Mouse (Mus musculus) stomach, embryonic 15.5 days (tissue): ENCODE measurements around the gene Cckbr. TPM values are rescaled to one million over a fixed set of nuclear protein-coding genes. Genes with fewer than 3 reads are reported as not detected.
A peak's percentile ranks its signal among the peaks of the same experiment; 100 is the strongest.

Experiments
- ATAC-seq: fragments of 200-750 bp; cut with Nextera tagmentation; 2 replicates; pipeline ENCODE4 v1.8.0; 2017; ENCODE audit warnings: low read depth, moderate number of reproducible peaks, moderate TSS enrichment; ENCODE audit not compliant: insufficient read depth, low FRiP score
- H3K27ac ChIP-seq: fragments of 300-500 bp; sonication (generic); 2 replicates; pipeline ENCODE4 v1.5.1; 2015; ENCODE audit warnings: mild to moderate bottlenecking, inconsistent platforms
- H3K27me3 ChIP-seq: fragments of 300-500 bp; sonication (generic); replicated peaks from 2 replicates; pipeline ENCODE4 v1.6.1; 2015; ENCODE audit warnings: inconsistent platforms
- H3K36me3 ChIP-seq: fragments of 300-500 bp; sonication (generic); 2 replicates; pipeline ENCODE4 v1.6.1; 2015; ENCODE audit warnings: inconsistent platforms
- H3K4me1 ChIP-seq: fragments of 300-500 bp; sonication (generic); 2 replicates; pipeline ENCODE4 v1.6.1; 2015; ENCODE audit warnings: inconsistent platforms
- H3K4me2 ChIP-seq: fragments of 300-500 bp; sonication (generic); 2 replicates; pipeline ENCODE4 v1.6.1; 2015; ENCODE audit warnings: mild to moderate bottlenecking, inconsistent platforms
- H3K4me3 ChIP-seq: fragments of 300-500 bp; sonication (generic); replicated peaks from 2 replicates; pipeline ENCODE4 v1.5.1; 2015; ENCODE audit warnings: inconsistent platforms
- H3K9ac ChIP-seq: fragments of 300-500 bp; sonication (generic); 2 replicates; pipeline ENCODE4 v1.6.1; 2015; ENCODE audit warnings: inconsistent platforms
- H3K9me3 ChIP-seq: fragments of 300-500 bp; sonication (generic); 2 replicates; pipeline ENCODE4 v1.6.1; 2016; ENCODE audit warnings: inconsistent platforms
- WGBS: fragments of 180-500 bp; shearing (Covaris S2); methylation state at CpG from one replicate; pipeline ENCODE4 v1.1.7; 2015; 5-methylcytosine and 5-hydroxymethylcytosine counted together
- polyA plus RNA-seq: library from polyadenylated mRNA; unstranded; fragments of >200 nt; fragmentation: Nextera tagmentation; extraction: Ambion mirVana; gene quantifications from 2 replicates; pipeline ENCODE4 v1.2.1, GENCODE M21; 2015

Cckbr gene
- 0.52 and 0.57 TPM in 2 replicates for polyA plus RNA-seq

GRCm38 (mm10) chr7:105425424-105426043 lies at the start of gene Cckbr:
TSS of gene Cckbr (plus strand) at chr7:105425731.
- Histone ChIP-seq H3K9me3 (no peaks in the 10 kb centered on the region), H3K27ac (no peak within 1 kb of the TSS), H3K36me3 (no peaks in the 10 kb centered on the region), H3K9ac (no peak within 1 kb of the TSS), H3K4me2 (peak within 1 kb of the TSS; percentile 81), H3K4me1 (peaks cover 10% of the 10 kb centered on the region; the same call in 1 of the 2 replicates), H3K4me3 (peak within 1 kb of the TSS; percentile 38), H3K27me3 (peaks cover 24% of the 10 kb centered on the region)
- peak; percentile 83 for ATAC-seq
- 2% methylated on average over 31 of the region's 31 CpGs for WGBS

- Histone ChIP-seq H3K4me1 (no peaks in the 10 kb centered on the region), H3K27ac (no peak overlapping the region), H3K9ac (no peak overlapping the region), H3K27me3 (no peaks in the 10 kb centered on the region), H3K4me3 (no peak overlapping the region), H3K9me3 (no peaks in the 10 kb centered on the region), H3K36me3 (peaks cover 62% of the 10 kb centered on the region), H3K4me2 (no peak overlapping the region)
- WGBS: 86% methylated on average over 3 of the region's 3 CpGs
- no peak for ATAC-seq
Observed at GRCm38 (mm10) chr7:105380329-105380728, 45.2 kb upstream of the Cckbr start.

GRCm38 (mm10) chr7:105387696-105388095 lies 37.8 kb upstream of the Cckbr start:
- Histone ChIP-seq H3K36me3 (peaks cover 47% of the 10 kb centered on the region), H3K27me3 (no peaks in the 10 kb centered on the region), H3K4me3 (no peak overlapping the region), H3K9ac (no peak overlapping the region), H3K4me1 (no peaks in the 10 kb centered on the region), H3K27ac (no peak overlapping the region), H3K4me2 (no peak overlapping the region), H3K9me3 (no peaks in the 10 kb centered on the region)
- WGBS: 89% methylated on average over 2 of the region's 2 CpGs
- ATAC-seq: no peak

GRCm38 (mm10) chr7:105390236-105390635 lies 35.3 kb upstream of the Cckbr start:
- Histone ChIP-seq H3K27ac (no peak overlapping the region), H3K4me1 (no peaks in the 10 kb centered on the region), H3K4me3 (no peak overlapping the region), H3K36me3 (peaks cover 28% of the 10 kb centered on the region), H3K4me2 (no peak overlapping the region), H3K9ac (no peak overlapping the region), H3K27me3 (no peaks in the 10 kb centered on the region), H3K9me3 (no peaks in the 10 kb centered on the region)
- WGBS: 88% methylated on average over 2 of the region's 2 CpGs
- no peak for ATAC-seq

GRCm38 (mm10) chr7:105394606-105395005 lies 30.9 kb upstream of the Cckbr start:
- H3K36me3 ChIP-seq: peaks cover 6% of the 10 kb centered on the region
- 55% methylated on average over 1 of the region's 1 CpGs for WGBS
- no peak overlapping the region for H3K9ac ChIP-seq
- H3K4me2 ChIP-seq: no peak overlapping the region
- no peaks in the 10 kb centered on the region; the same call in 1 of the 2 replicates for H3K4me1 ChIP-seq
- H3K27me3 ChIP-seq: no peaks in the 10 kb centered on the region
- H3K27ac ChIP-seq: no peak overlapping the region
- no peaks in the 10 kb centered on the region for H3K9me3 ChIP-seq
- no peak for ATAC-seq
- no peak overlapping the region for H3K4me3 ChIP-seq

GRCm38 (mm10) chr7:105395131-105395820 lies 30.3 kb upstream of the Cckbr start:
- H3K27ac ChIP-seq: no peak overlapping the region
- H3K36me3 ChIP-seq: no peaks in the 10 kb centered on the region
- H3K4me3 ChIP-seq: no peak overlapping the region
- H3K4me2 ChIP-seq: no peak overlapping the region
- no peaks in the 10 kb centered on the region for H3K27me3 ChIP-seq
- H3K9ac ChIP-seq: no peak overlapping the region
- no peaks in the 10 kb centered on the region for H3K9me3 ChIP-seq
- H3K4me1 ChIP-seq: no peaks in the 10 kb centered on the region; the same call in 1 of the 2 replicates
- no peak for ATAC-seq

- no peaks in the 10 kb centered on the region for H3K36me3 ChIP-seq
- no peak overlapping the region for H3K4me2 ChIP-seq
- peaks cover 3% of the 10 kb centered on the region; the same call in 1 of the 2 replicates for H3K4me1 ChIP-seq
- H3K27ac ChIP-seq: no peak overlapping the region
- ATAC-seq: no peak
- no peak overlapping the region for H3K9ac ChIP-seq
- H3K27me3 ChIP-seq: no peaks in the 10 kb centered on the region
- H3K4me3 ChIP-seq: no peak overlapping the region
- no peaks in the 10 kb centered on the region for H3K9me3 ChIP-seq
Observed at GRCm38 (mm10) chr7:105396126-105396525, 29.4 kb upstream of the Cckbr start.

GRCm38 (mm10) chr7:105399058-105399934 lies 26.2 kb upstream of the Cckbr start:
- peaks cover 3% of the 10 kb centered on the region; the same call in 1 of the 2 replicates for H3K4me1 ChIP-seq
- WGBS: under 1% methylated on average over 25 of the region's 25 CpGs
- H3K9ac ChIP-seq: peak overlapping the region; percentile 80
- H3K27me3 ChIP-seq: no peaks in the 10 kb centered on the region
- ATAC-seq: no peak; the same call in 1 of the 2 replicates
- H3K4me2 ChIP-seq: peak overlapping the region; percentile 80
- H3K4me3 ChIP-seq: peak overlapping the region; percentile 95
- H3K36me3 ChIP-seq: no peaks in the 10 kb centered on the region
- H3K27ac ChIP-seq: peak overlapping the region; percentile 80
- no peaks in the 10 kb centered on the region for H3K9me3 ChIP-seq

GRCm38 (mm10) chr7:105399935-105400624 lies 25.5 kb upstream of the Cckbr start, which contains the start of gene Fam160a2:
TSS of gene Fam160a2 (minus strand) at chr7:105400054.
- WGBS: under 1% methylated on average over 55 of the region's 55 CpGs
- peak; percentile 99 for ATAC-seq

GRCm38 (mm10) chr7:105404268-105404667 lies 21.3 kb upstream of the Cckbr start, which contains the start of gene Cnga4:
TSS of gene Cnga4 (plus strand) at chr7:105404568.
- Histone ChIP-seq H3K4me2 (no peak within 1 kb of the TSS), H3K9me3 (no peaks in the 10 kb centered on the region), H3K4me1 (0 out of 2 replicates have a peak, but pooled peaks cover 3% of the 10 kb centered on the region), H3K4me3 (no peak within 1 kb of the TSS), H3K27ac (no peak within 1 kb of the TSS), H3K27me3 (no peaks in the 10 kb centered on the region), H3K36me3 (no peaks in the 10 kb centered on the region), H3K9ac (no peak within 1 kb of the TSS)
- ATAC-seq: no peak
- 61% methylated on average over 5 of the region's 5 CpGs for WGBS

More at GRCm38 (mm10) chr7:105399935-105400624, 25.5 kb upstream of the Cckbr start, which contains the start of gene Fam160a2:
- Histone ChIP-seq H3K27me3 (no peaks in the 10 kb centered on the region), H3K36me3 (no peaks in the 10 kb centered on the region), H3K9me3 (no peaks in the 10 kb centered on the region), H3K4me3 (peak within 1 kb of the TSS; percentile 95), H3K4me1 (peaks cover 3% of the 10 kb centered on the region; the same call in 1 of the 2 replicates), H3K9ac (peak within 1 kb of the TSS; percentile 80), H3K4me2 (peak within 1 kb of the TSS; percentile 80), H3K27ac (peak within 1 kb of the TSS; percentile 82)

GRCm38 (mm10) chr7:105406322-105406721 lies 19.2 kb upstream of the Cckbr start:
- ATAC-seq: no peak
- Histone ChIP-seq H3K4me1 (no peaks in the 10 kb centered on the region), H3K4me3 (no peak overlapping the region), H3K27me3 (no peaks in the 10 kb centered on the region), H3K9ac (no peak overlapping the region), H3K4me2 (no peak overlapping the region), H3K9me3 (no peaks in the 10 kb centered on the region), H3K27ac (no peak overlapping the region), H3K36me3 (no peaks in the 10 kb centered on the region)
- 67% methylated on average over 1 of the region's 1 CpGs for WGBS
